Mouse (Mus musculus): Measurements from ENCODE around the gene Pinlyp. TPM values are rescaled to one million over a fixed set of nuclear protein-coding genes. Genes with fewer than 3 reads are reported as not detected.

The Pinlyp gene
- polyA plus RNA-seq, 1 experiment from 2014 or later, result not detected

DNA sequence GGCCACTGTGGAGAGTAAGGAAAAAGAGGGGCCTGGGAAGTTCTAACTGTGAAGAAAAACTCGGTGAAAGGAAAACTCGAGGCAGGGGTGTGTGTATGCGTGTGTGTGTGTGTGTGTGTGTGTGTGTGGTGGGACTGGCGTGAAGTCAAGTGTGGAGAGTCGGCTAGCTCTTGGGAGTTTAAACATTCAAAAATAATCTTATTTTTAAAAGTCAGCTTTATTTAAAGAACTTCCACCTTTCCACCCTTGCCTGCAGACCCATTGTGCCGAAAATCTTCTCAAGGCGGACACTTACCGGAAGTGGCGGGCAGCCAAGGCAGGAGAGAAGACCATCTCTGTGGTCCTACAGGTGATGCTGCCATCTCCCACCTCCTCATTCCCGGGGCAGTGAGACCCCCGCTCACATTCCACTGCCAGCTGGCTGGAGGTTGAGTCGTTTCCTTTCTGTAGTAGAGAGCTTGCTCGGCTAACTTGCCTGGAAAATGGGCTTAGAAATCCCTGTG lies 1.7 kb upstream of the Pinlyp start:
- Histone ChIP-seq H3K9ac (replicated peaks; ENCODE audit: low read depth, low read length) (peak overlapping the region; percentile 79), H3K4me2 (ENCODE audit: low read depth, low read length) (peak overlapping the region; percentile 61), H3K27me3 (ENCODE audit: control insufficient read depth, insufficient read depth, low read length) (no peaks in the 10 kb centered on the region), H3K4me1 (ENCODE audit: control insufficient read depth, insufficient read depth, low read length) (peaks cover 8% of the 10 kb centered on the region; the same call in 1 of the 2 replicates), H3K9me3 (ENCODE audit: control insufficient read depth, low read length) (no peaks in the 10 kb centered on the region), H3K36me3 (ENCODE audit: control insufficient read depth, insufficient read depth, low read length) (no peaks in the 10 kb centered on the region), H3K27ac (ENCODE audit: low read depth, low read length) (peak overlapping the region; percentile 55; the same call in 1 of the 2 replicates), H3K4me3 (ENCODE audit: low read depth, low read length) (peak overlapping the region; percentile 78)
- 34% methylated on average over 13 of the region's 13 CpGs for WGBS
- no peak for ATAC-seq (ENCODE audit: low read depth)

DNA sequence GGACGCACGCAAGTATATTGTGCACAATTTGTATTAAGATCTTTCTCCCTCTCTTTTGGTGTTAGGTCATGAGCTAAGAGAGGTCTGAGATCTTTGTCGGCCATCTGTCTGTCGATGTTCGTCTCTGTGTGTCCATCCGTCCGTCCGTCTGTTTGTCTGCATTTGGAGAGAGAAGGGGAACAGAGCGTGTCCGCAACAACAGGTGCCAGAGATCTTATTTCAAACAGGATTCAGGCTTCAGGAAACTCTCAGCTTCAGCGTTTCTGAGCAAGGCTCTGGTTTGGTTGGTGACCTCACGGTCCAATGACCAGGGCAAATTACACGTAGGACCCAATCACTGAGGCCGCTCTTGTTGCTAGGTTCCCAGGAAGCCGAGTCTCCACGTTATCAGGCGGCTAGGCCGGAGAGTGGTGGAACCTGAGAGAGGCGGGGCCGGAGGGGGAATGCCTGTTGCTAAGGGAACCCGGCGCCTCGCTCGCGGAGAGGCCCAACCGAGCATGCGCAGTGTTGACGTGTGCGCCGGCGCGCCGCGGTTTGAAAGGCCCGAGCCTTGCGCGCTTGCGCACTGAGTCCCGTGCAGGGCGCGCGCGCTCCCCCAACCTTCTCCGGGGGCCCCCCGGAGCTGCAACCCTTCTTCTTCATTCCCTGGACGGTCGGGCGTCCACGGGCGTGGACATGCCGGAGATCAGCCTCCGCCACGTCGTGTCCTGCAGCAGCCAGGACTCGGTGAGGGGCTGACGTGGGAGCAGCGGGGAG lies 894 bp upstream of the Pinlyp start:
- H3K27me3 ChIP-seq (ENCODE audit: control insufficient read depth, insufficient read depth, low read length), result no peaks in the 10 kb centered on the region
- WGBS, result under 1% methylated on average over 57 of the region's 57 CpGs
- no peaks in the 10 kb centered on the region for H3K36me3 ChIP-seq (ENCODE audit: control insufficient read depth, insufficient read depth, low read length)
- H3K4me3 ChIP-seq (ENCODE audit: low read depth, low read length), result peak overlapping the region; percentile 78
- peak overlapping the region; percentile 61 for H3K4me2 ChIP-seq (ENCODE audit: low read depth, low read length)
- no peaks in the 10 kb centered on the region for H3K9me3 ChIP-seq (ENCODE audit: control insufficient read depth, low read length)
- peak; percentile 97 for ATAC-seq (ENCODE audit: low read depth)
- H3K9ac ChIP-seq (replicated peaks; ENCODE audit: low read depth, low read length), result peak overlapping the region; percentile 79
- H3K27ac ChIP-seq (ENCODE audit: low read depth, low read length), result peak overlapping the region; percentile 62
- peaks cover 8% of the 10 kb centered on the region; the same call in 1 of the 2 replicates for H3K4me1 ChIP-seq (ENCODE audit: control insufficient read depth, insufficient read depth, low read length)

DNA sequence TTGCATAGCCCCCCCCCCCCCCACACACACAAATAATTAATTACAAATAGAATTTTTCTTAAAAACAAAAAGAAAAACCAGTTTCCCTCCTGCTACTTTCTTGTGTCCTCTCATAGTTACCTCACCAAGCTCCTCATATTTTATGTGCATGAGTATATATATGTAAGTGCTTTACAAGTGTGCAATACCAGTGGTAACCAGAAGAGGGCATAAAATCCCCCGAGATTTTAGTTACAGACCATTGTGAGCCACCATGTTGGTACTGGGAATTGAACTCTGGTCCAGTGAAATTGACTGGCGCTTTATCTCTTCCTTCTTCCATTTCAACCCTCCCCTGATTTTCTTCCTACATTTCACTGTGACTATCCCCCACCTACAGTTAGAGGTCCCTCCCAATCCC lies 1.4 kb downstream of the Pinlyp start:
- Histone ChIP-seq H3K4me3 (ENCODE audit: low read depth, low read length) (no peak overlapping the region), H3K9ac (replicated peaks; ENCODE audit: low read depth, low read length) (no peak overlapping the region), H3K27me3 (ENCODE audit: control insufficient read depth, insufficient read depth, low read length) (no peaks in the 10 kb centered on the region), H3K27ac (ENCODE audit: low read depth, low read length) (no peak overlapping the region), H3K36me3 (ENCODE audit: control insufficient read depth, insufficient read depth, low read length) (no peaks in the 10 kb centered on the region), H3K4me1 (ENCODE audit: control insufficient read depth, insufficient read depth, low read length) (peaks cover 8% of the 10 kb centered on the region; the same call in 1 of the 2 replicates), H3K4me2 (ENCODE audit: low read depth, low read length) (no peak overlapping the region), H3K9me3 (ENCODE audit: control insufficient read depth, low read length) (no peaks in the 10 kb centered on the region)
- no peak for ATAC-seq (ENCODE audit: low read depth)
- 90% methylated on average over 2 of the region's 2 CpGs for WGBS

DNA sequence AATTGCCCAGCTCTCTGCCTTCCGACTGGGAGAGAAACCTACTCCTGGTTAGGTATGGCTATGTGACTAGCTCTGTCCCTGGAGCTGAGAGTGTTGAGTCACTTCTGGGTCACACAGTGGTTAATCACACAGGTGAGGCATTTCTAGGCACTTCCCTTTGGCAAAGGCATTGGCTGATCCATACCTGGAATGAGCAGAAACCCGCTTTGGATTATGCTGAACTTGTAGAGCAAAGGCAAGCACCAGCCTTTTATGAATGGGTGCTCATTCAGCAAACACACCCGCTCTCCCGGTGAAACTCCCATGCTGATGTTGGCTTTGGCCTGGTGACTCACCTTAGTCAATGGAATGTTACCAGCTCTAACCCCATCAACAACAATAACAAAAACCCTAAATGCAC lies 6.2 kb downstream of the Pinlyp start:
- Histone ChIP-seq H3K9me3 (ENCODE audit: control insufficient read depth, low read length) (no peaks in the 10 kb centered on the region), H3K4me3 (ENCODE audit: low read depth, low read length) (no peak overlapping the region), H3K4me2 (ENCODE audit: low read depth, low read length) (no peak overlapping the region), H3K36me3 (ENCODE audit: control insufficient read depth, insufficient read depth, low read length) (peaks cover 7% of the 10 kb centered on the region; the same call in 1 of the 2 replicates), H3K27me3 (ENCODE audit: control insufficient read depth, insufficient read depth, low read length) (no peaks in the 10 kb centered on the region), H3K27ac (ENCODE audit: low read depth, low read length) (no peak overlapping the region), H3K9ac (replicated peaks; ENCODE audit: low read depth, low read length) (no peak overlapping the region), H3K4me1 (ENCODE audit: control insufficient read depth, insufficient read depth, low read length) (peaks cover 4% of the 10 kb centered on the region; the same call in 1 of the 2 replicates)
- no peak for ATAC-seq (ENCODE audit: low read depth)
- 98% methylated on average over 4 of the region's 4 CpGs for WGBS

DNA sequence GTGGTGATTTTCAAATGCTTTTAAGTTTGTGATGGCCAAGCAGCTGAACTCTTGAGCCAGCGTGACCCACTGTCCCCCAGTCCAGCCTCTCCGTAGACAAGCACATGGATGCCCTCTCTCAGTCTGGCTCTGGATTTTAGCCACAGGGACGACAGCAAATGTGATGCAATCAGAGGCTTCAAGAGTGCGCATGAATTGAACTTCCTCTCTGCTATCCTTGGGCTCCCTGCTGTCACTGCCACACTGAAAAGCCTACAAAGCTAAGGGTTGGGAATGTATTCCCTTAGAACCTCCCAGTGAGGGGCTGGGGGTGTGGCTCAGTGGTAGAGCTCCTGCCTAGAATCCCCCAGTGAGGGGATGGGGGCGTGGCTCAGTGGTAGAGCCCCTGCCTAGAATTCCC lies 7.2 kb downstream of the Pinlyp start:
- no peaks in the 10 kb centered on the region for H3K9me3 ChIP-seq (ENCODE audit: control insufficient read depth, low read length)
- 79% methylated on average over 5 of the region's 5 CpGs for WGBS
- no peak overlapping the region for H3K9ac ChIP-seq (replicated peaks; ENCODE audit: low read depth, low read length)
- peaks cover 10% of the 10 kb centered on the region for H3K36me3 ChIP-seq (ENCODE audit: control insufficient read depth, insufficient read depth, low read length)
- H3K4me2 ChIP-seq (ENCODE audit: low read depth, low read length), result no peak overlapping the region
- peaks cover 11% of the 10 kb centered on the region for H3K4me1 ChIP-seq (ENCODE audit: control insufficient read depth, insufficient read depth, low read length)
- no peak overlapping the region for H3K4me3 ChIP-seq (ENCODE audit: low read depth, low read length)
- no peak for ATAC-seq (ENCODE audit: low read depth)
- H3K27ac ChIP-seq (ENCODE audit: low read depth, low read length), result no peak overlapping the region
- H3K27me3 ChIP-seq (ENCODE audit: control insufficient read depth, insufficient read depth, low read length), result no peaks in the 10 kb centered on the region

DNA sequence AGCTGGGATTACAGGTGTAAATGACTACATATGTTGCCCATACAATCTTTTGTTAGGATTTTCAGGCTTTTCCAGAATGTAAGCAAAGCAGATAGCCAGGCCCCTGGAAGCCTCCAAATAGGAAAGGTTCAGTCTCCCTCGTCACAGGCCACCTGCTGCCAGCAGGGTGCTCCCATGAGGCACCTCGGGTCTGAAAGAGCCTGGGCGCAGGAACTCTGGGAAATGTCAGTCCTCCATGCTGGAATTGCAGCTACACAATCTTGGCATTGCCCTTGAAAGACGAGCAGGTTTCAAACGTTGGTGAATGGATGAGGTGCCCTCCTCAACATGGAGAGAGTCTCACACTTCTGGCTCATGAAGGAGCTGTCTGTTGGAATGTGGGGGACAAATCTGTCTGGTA lies 7.8 kb downstream of the Pinlyp start:
- no peak for ATAC-seq (ENCODE audit: low read depth)
- Histone ChIP-seq H3K4me1 (ENCODE audit: control insufficient read depth, insufficient read depth, low read length) (peaks cover 13% of the 10 kb centered on the region), H3K36me3 (ENCODE audit: control insufficient read depth, insufficient read depth, low read length) (peaks cover 16% of the 10 kb centered on the region), H3K4me3 (ENCODE audit: low read depth, low read length) (no peak overlapping the region), H3K9me3 (ENCODE audit: control insufficient read depth, low read length) (no peaks in the 10 kb centered on the region), H3K9ac (replicated peaks; ENCODE audit: low read depth, low read length) (no peak overlapping the region), H3K4me2 (ENCODE audit: low read depth, low read length) (no peak overlapping the region), H3K27ac (ENCODE audit: low read depth, low read length) (no peak overlapping the region), H3K27me3 (ENCODE audit: control insufficient read depth, insufficient read depth, low read length) (no peaks in the 10 kb centered on the region)
- 57% methylated on average over 5 of the region's 5 CpGs for WGBS

DNA sequence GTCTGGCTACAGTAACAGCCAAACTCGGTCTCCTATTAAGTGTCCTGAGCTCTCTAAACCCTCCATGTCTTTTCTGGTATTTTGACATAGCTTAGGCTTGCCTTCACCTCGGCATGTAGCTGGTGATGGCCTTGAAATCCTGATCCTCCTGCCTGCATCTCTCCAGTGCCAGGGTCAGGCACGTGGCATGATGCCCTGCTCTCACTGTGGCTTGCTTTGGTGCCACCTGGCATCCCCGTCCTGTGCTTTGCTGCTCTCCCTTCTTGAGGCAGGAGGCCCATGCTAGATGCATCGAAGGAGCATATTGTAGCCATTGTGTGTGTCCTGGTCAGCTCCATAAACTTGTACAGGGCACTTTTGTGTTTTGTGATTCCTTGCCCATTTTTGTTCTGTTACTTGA lies 8.3 kb downstream of the Pinlyp start:
- H3K27ac ChIP-seq (ENCODE audit: low read depth, low read length), result no peak overlapping the region
- H3K9me3 ChIP-seq (ENCODE audit: control insufficient read depth, low read length), result no peaks in the 10 kb centered on the region
- WGBS, result 81% methylated on average over 5 of the region's 5 CpGs
- H3K4me1 ChIP-seq (ENCODE audit: control insufficient read depth, insufficient read depth, low read length), result peaks cover 15% of the 10 kb centered on the region
- H3K4me2 ChIP-seq (ENCODE audit: low read depth, low read length), result no peak overlapping the region
- ATAC-seq (ENCODE audit: low read depth), result no peak
- H3K36me3 ChIP-seq (ENCODE audit: control insufficient read depth, insufficient read depth, low read length), result peaks cover 16% of the 10 kb centered on the region
- no peak overlapping the region for H3K9ac ChIP-seq (replicated peaks; ENCODE audit: low read depth, low read length)
- no peaks in the 10 kb centered on the region for H3K27me3 ChIP-seq (ENCODE audit: control insufficient read depth, insufficient read depth, low read length)
- H3K4me3 ChIP-seq (ENCODE audit: low read depth, low read length), result no peak overlapping the region

DNA sequence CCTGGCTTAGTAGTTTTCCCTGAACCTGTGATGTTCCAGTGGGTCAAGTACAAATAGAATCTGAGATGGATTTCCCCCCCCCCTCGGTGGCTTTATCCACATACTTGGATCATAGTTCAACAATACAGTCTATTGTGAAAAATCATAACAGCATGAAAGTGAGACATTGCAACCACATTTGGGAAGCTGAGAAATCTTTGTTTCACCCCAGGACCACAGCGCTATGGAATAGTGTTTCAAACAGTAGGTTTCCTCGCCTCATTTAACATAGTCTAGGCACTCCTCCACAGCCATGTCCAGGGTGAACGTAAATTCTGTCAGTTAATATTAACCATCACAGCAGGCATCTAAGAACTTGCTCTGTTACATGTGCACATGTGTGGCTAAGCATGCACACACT lies 8.8 kb downstream of the Pinlyp start:
- Histone ChIP-seq H3K27me3 (ENCODE audit: control insufficient read depth, insufficient read depth, low read length) (no peaks in the 10 kb centered on the region), H3K4me1 (ENCODE audit: control insufficient read depth, insufficient read depth, low read length) (peaks cover 20% of the 10 kb centered on the region), H3K27ac (ENCODE audit: low read depth, low read length) (no peak overlapping the region), H3K36me3 (ENCODE audit: control insufficient read depth, insufficient read depth, low read length) (peaks cover 16% of the 10 kb centered on the region), H3K9ac (replicated peaks; ENCODE audit: low read depth, low read length) (no peak overlapping the region), H3K4me3 (ENCODE audit: low read depth, low read length) (no peak overlapping the region), H3K9me3 (ENCODE audit: control insufficient read depth, low read length) (no peaks in the 10 kb centered on the region), H3K4me2 (ENCODE audit: low read depth, low read length) (no peak overlapping the region)
- 61% methylated on average over 4 of the region's 4 CpGs for WGBS
- ATAC-seq (ENCODE audit: low read depth), result no peak

DNA sequence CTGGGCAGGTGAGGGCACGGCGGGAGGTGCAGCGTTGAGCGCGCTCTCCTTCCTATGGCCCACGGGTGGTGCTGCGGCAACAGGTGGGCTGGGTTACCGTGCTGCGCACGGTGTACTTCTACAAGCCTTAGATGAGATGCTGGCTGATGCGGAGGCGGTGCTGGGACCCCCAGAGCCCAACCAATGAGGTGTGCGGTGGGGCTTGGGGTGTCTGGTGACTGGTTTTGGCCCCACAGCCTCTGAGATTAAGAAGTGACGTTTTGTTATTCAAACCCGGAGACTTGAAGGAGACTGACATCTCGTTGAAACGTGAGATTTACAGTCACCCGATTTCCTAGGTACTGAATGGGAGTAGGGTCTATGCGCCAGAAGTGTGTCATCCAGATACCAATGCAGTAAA lies 11.6 kb downstream of the Pinlyp start:
- no peak overlapping the region for H3K27ac ChIP-seq (ENCODE audit: low read depth, low read length)
- H3K9ac ChIP-seq (replicated peaks; ENCODE audit: low read depth, low read length), result no peak overlapping the region; the same call in 1 of the 2 replicates
- WGBS, result 23% methylated on average over 19 of the region's 19 CpGs
- no peaks in the 10 kb centered on the region for H3K9me3 ChIP-seq (ENCODE audit: control insufficient read depth, low read length)
- peak overlapping the region; percentile 13; the same call in 1 of the 2 replicates for H3K4me3 ChIP-seq (ENCODE audit: low read depth, low read length)
- H3K4me1 ChIP-seq (ENCODE audit: control insufficient read depth, insufficient read depth, low read length), result peaks cover 30% of the 10 kb centered on the region
- 0 out of 2 replicates have a peak overlapping the region, but pooled peaks have one; percentile 8 for H3K4me2 ChIP-seq (ENCODE audit: low read depth, low read length)
- H3K36me3 ChIP-seq (ENCODE audit: control insufficient read depth, insufficient read depth, low read length), result peaks cover 16% of the 10 kb centered on the region
- ATAC-seq (ENCODE audit: low read depth), result no peak
- H3K27me3 ChIP-seq (ENCODE audit: control insufficient read depth, insufficient read depth, low read length), result no peaks in the 10 kb centered on the region

All from neural tube, embryonic 14.5 days (tissue).